Mouse (Mus musculus) embryonic facial prominence, embryonic 12.5 days (tissue): ENCODE measurements around the gene Gbgt1. TPM values are rescaled to one million over a fixed set of nuclear protein-coding genes. Genes with fewer than 3 reads are reported as not detected.
"Not testable (repeated sequence)": the region's sequence is repeated elsewhere in the genome, so short reads cannot be mapped to it uniquely, and the experiment has no call there.

ENCODE experiments used
- ATAC-seq: fragments of 200-750 bp; cut with Nextera tagmentation; 2 replicates; pipeline ENCODE4 v1.8.0; 2017; ENCODE audit not compliant: insufficient number of reproducible peaks, insufficient read depth, low FRiP score, low TSS enrichment
- H3K27ac ChIP-seq: fragments of 300-500 bp; sonication (generic); 2 replicates; pipeline ENCODE4 v1.5.1; 2016; ENCODE audit warnings: mild to moderate bottlenecking
- H3K27me3 ChIP-seq: fragments of 300-500 bp; sonication (generic); 2 replicates; pipeline ENCODE4 v1.6.1; 2016; ENCODE audit warnings: mild to moderate bottlenecking, moderate library complexity
- H3K36me3 ChIP-seq: fragments of 300-500 bp; sonication (generic); 2 replicates; pipeline ENCODE4 v1.6.1; 2016; ENCODE audit warnings: mild to moderate bottlenecking
- H3K4me1 ChIP-seq: fragments of 300-500 bp; sonication (generic); 2 replicates; pipeline ENCODE4 v1.6.1; 2016
- H3K4me2 ChIP-seq: fragments of 300-500 bp; sonication (generic); replicated peaks from 2 replicates; pipeline ENCODE4 v1.6.1; 2016; ENCODE audit warnings: mild to moderate bottlenecking, moderate library complexity
- H3K4me3 ChIP-seq: fragments of 300-500 bp; sonication (generic); 2 replicates; pipeline ENCODE4 v1.5.1; 2016; ENCODE audit warnings: mild to moderate bottlenecking
- H3K9ac ChIP-seq: fragments of 300-500 bp; sonication (generic); 2 replicates; pipeline ENCODE4 v1.6.1; 2016; ENCODE audit warnings: mild to moderate bottlenecking, moderate library complexity
- H3K9me3 ChIP-seq: fragments of 300-500 bp; sonication (generic); 2 replicates; pipeline ENCODE4 v1.6.1; 2016; ENCODE audit warnings: mild to moderate bottlenecking, moderate library complexity
- WGBS: fragments of 180-500 bp; shearing (Covaris S2); methylation state at CpG from one replicate; pipeline ENCODE4 v1.1.7; 2016; 5-methylcytosine and 5-hydroxymethylcytosine counted together
- polyA plus RNA-seq: library from polyadenylated mRNA; unstranded; fragments of >200 nt; fragmentation: Nextera tagmentation; extraction: Ambion mirVana; gene quantifications from 2 replicates; pipeline ENCODE4 v1.2.1, GENCODE M21; 2016

Gene Gbgt1
- polyA plus RNA-seq, 1 experiment from 2014 or later: 0.36 TPM

DNA sequence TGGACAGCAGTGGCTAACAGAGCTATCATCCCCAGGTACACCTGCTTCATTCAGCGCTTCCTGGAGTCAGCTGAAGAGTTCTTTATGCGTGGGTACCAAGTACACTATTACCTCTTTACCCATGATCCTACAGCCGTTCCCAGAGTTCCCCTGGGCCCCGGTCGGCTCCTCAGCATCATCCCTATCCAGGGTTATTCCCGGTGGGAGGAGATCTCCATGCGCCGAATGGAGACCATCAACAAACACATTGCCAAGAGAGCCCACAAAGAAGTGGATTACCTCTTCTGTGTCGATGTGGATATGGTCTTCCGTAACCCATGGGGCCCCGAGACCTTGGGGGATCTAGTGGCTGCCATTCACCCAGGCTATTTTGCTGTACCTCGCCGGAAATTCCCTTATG, 8.0 kb downstream of the Gbgt1 start:
- Histone ChIP-seq H3K4me3 (no peak overlapping the region), H3K27me3 (no peaks in the 10 kb centered on the region), H3K36me3 (no peaks in the 10 kb centered on the region), H3K9me3 (no peaks in the 10 kb centered on the region), H3K4me2 (no peak overlapping the region), H3K9ac (no peak overlapping the region), H3K4me1 (no peaks in the 10 kb centered on the region), H3K27ac (no peak overlapping the region)
- no peak for ATAC-seq
- WGBS: 90% methylated on average over 13 of the region's 13 CpGs

DNA sequence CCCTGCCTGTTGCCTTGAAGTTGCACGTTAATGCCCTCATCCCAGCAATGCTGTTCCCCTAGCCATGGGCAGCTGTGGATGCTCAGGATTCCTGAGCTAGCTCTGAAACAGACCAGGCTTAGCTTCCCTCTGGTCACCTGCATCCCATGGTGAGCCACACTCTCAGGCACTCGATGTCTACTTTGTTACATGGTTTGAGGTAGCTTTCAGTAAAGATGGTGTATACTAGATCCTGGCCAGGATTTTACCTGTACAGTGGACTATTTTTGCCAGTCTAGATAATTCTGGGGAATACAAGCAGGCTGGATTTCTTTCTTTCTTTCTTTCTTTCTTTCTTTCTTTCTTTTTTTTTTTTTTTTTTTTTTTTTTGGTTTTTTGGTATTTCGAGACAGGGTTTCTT, 9.1 kb downstream of the Gbgt1 start, which contains the start of gene Gm10134:
TSS of gene Gm10134 (plus strand) at position 301 of the 400 bp plus-strand sequence.
- H3K4me2 ChIP-seq: no peak within 1 kb of the TSS
- no peak for ATAC-seq
- H3K27ac ChIP-seq: no peak within 1 kb of the TSS
- no peaks in the 10 kb centered on the region for H3K36me3 ChIP-seq
- no peak within 1 kb of the TSS for H3K4me3 ChIP-seq
- H3K27me3 ChIP-seq: no peaks in the 10 kb centered on the region
- H3K4me1 ChIP-seq: no peaks in the 10 kb centered on the region
- no peak within 1 kb of the TSS for H3K9ac ChIP-seq
- 82% methylated on average over 3 of the region's 3 CpGs for WGBS
- H3K9me3 ChIP-seq: no peaks in the 10 kb centered on the region

DNA sequence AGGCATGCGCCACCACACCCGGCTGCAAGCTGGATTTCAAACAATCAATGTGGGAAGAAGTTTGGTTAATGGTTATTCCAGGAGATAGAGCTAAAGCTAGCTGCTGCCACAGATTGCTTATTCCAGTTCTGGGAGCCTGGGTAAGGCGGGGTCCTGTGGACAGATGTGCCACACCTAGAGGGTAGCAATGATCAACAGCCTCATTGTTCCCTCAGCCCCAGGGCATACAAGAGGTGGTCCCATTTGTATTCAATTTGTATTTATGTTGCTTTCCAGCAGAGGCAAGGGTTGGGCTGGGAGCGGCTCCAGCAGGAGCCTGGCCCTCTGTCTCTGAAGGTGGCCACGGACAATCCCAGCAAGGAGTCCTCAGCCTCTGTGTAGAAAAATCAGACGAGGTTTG, 9.6 kb downstream of the Gbgt1 start:
- H3K4me3 ChIP-seq: no peak overlapping the region
- H3K4me1 ChIP-seq: no peaks in the 10 kb centered on the region
- H3K27me3 ChIP-seq: no peaks in the 10 kb centered on the region
- no peak overlapping the region for H3K27ac ChIP-seq
- H3K9me3 ChIP-seq: no peaks in the 10 kb centered on the region
- WGBS: 78% methylated on average over 6 of the region's 6 CpGs
- H3K9ac ChIP-seq: no peak overlapping the region
- ATAC-seq: no peak
- no peaks in the 10 kb centered on the region for H3K36me3 ChIP-seq
- H3K4me2 ChIP-seq: no peak overlapping the region

DNA sequence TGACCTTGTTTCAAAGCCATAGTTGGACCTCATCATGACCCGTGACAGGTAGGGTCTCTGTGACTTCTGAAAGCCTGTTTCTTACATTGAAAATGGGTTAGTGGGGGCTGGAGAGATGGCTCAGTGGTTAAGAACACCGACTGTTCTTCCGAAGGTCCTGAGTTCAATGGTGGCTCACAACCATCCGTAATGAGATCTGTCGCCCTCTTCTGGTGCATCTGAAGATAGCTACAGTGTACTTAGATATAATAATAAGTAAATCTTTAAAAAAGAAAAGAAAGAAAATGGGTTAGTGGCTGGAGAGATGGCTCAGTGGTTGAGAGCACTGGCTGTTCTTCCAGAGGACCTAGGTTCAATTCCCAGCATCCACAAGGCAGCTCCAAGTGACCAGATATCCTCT, 14.9 kb downstream of the Gbgt1 start:
- WGBS: 48% methylated on average over 5 of the region's 5 CpGs
- not testable (repeated sequence) for H3K36me3 ChIP-seq, H3K9ac ChIP-seq, H3K4me2 ChIP-seq, H3K27ac ChIP-seq, H3K9me3 ChIP-seq, ATAC-seq, H3K4me3 ChIP-seq, H3K27me3 ChIP-seq
- H3K4me1 ChIP-seq: peaks cover 12% of the 10 kb centered on the region

DNA sequence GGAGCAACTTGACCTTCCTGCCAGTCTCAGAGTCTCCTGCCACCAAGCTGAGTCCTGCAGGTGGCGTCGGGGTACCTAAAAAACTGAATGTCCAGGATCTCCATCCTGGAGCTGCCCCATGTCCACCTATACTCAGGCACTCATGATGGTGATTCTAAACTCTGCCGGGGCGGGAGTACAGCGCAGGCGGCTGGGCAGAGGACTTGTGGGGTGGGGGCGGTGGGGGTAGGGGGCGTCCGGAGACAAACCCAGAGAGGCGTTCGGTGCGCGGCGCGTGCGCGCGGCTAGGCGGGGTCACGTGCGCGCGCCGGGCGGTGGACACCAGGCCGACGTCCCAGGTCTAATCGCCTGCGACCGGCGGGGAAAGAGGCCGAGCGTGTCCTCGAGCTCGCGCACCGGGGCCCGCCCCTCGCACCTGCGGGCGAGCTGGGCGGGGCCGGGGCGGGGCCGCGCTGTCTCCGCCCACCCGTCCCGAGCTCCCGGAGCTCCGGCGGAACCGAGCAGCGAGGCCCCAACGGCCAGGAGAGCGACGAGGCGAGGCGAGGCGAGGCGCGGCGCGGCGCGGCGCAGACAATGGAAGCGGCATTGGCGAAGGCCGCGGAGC, 16.2 kb downstream of the Gbgt1 start, which contains the start of gene Ralgds:
TSS of gene Ralgds (plus strand) at position 328 of the 604 bp plus-strand sequence.
- H3K27ac ChIP-seq: peak within 1 kb of the TSS; percentile 54
- H3K4me2 ChIP-seq: peak within 1 kb of the TSS; percentile 90
- peak within 1 kb of the TSS; percentile 76 for H3K4me3 ChIP-seq
- H3K9ac ChIP-seq: peak within 1 kb of the TSS; percentile 81
- under 1% methylated on average over 56 of the region's 71 CpGs for WGBS
- H3K9me3 ChIP-seq: no peaks in the 10 kb centered on the region
- peaks cover 17% of the 10 kb centered on the region for H3K4me1 ChIP-seq
- no peak for ATAC-seq
- H3K36me3 ChIP-seq: 0 out of 2 replicates have a peak, but pooled peaks cover 2% of the 10 kb centered on the region
- H3K27me3 ChIP-seq: no peaks in the 10 kb centered on the region

DNA sequence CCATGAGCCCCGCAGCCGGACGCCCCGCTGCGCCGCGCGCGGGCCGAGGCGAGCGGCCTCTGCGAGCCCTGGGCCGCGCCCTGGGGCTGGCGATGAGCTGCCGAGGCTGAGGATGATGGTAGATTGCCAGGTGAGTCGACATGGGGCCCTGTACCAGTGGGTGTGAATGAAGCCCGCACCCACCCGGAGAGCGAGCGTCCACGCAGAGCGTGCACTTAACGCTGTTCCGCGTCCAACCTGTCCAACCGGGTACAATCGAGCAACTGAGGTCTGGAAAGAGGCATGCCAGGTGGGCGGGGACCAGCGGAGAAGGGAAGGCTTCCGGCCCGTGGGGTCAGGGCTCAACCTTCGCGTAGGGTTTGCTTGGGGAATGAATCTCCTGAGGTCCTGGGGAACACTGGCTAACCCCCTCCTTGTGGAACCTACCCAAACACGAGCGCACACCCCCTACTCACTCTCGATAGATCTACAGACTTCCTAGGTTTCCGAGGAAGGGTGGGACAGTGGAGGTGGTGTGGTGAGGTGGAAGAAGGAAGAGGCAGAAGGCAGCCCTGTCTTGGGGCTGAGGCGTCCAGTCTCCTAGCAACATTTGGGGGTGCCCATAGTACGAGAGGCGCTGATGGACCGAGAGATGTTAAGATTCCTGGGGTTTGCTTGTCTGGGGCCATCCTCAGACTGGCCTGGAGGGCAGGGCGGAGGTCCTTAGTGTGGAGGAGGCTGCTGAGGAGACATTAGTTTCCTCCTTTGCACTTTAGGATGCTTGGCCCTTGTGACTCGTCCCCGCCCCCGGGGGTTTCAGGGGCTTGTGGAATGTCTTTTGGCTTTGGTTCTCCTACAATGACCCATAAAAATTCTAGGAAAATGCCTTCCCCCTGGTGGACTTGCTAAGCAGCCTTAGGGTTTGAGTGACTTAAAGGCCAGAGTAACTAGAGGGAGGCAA, 17.0 kb downstream of the Gbgt1 start:
- Histone ChIP-seq H3K27ac (peak overlapping the region; percentile 54), H3K27me3 (no peaks in the 10 kb centered on the region), H3K9ac (peak overlapping the region; percentile 81), H3K4me1 (peaks cover 17% of the 10 kb centered on the region), H3K4me2 (peak overlapping the region; percentile 90), H3K36me3 (0 out of 2 replicates have a peak, but pooled peaks cover 2% of the 10 kb centered on the region), H3K4me3 (peak overlapping the region; percentile 76), H3K9me3 (no peaks in the 10 kb centered on the region)
- 0 out of 2 replicates have a peak, but pooled peaks have one; percentile 19 for ATAC-seq
- 9% methylated on average over 46 of the region's 47 CpGs for WGBS

DNA sequence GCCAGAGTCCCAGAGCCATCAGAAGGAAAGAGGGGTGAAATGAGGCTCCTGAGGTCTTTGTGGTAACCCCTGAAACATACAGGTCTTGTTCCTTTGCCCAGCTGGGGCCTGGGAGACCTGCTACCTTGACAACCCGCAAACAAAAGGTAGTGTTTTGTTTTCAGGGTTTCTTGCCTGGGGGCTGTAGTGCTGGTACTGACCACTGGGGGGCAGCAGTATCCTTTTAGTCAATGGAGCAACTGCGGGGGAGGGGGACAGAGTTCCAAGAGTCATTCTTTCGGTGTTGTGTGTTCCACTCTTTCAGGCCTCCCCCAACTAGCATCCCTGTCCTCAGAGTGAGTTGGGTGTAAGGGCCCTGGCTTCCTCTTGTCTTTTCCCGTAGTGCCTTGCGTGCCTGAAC, 17.8 kb downstream of the Gbgt1 start:
- H3K9ac ChIP-seq: peak overlapping the region; percentile 81
- H3K4me1 ChIP-seq: peaks cover 17% of the 10 kb centered on the region
- H3K4me2 ChIP-seq: peak overlapping the region; percentile 90
- WGBS: 21% methylated on average over 5 of the region's 5 CpGs
- no peaks in the 10 kb centered on the region for H3K9me3 ChIP-seq
- H3K36me3 ChIP-seq: 0 out of 2 replicates have a peak, but pooled peaks cover 2% of the 10 kb centered on the region
- H3K4me3 ChIP-seq: peak overlapping the region; percentile 76
- ATAC-seq: no peak
- 0 out of 2 replicates have a peak overlapping the region, but pooled peaks have one; percentile 11 for H3K27ac ChIP-seq
- no peaks in the 10 kb centered on the region for H3K27me3 ChIP-seq

DNA sequence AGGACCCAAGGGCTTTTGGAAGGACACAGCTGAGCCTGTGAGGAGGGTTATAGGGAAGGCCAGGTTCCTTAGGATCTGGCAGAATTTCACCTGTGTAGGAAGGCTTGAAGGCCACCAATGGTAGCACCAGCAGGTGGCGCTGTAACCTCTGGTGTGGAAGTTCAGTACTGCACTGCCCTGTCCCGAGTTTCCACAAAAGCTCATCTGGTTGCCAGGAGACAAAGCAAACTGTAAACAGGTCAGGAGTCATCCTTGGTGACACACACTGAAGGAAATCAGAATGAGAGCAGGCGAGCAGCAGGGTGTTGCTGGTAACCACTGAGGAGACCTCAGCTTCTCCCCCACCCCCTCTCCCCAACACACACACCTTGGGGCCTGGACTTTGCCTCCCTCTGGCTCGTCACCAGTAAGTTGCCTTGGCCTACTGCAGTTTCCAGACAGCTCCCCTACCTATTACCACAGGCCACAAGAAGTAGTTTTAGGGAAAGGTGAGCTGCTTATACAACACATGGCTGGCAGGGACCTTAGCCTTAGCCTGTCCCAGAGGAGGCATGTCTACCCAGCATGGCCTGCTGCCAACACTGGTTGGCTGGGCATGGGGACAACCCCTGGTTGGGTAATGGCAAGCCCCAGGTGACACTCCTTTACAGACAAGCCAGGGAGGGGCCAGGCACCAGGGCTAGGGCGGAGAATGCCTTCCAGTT, 20.7 kb downstream of the Gbgt1 start:
- Histone ChIP-seq H3K27me3 (no peaks in the 10 kb centered on the region), H3K27ac (no peak overlapping the region), H3K9me3 (no peaks in the 10 kb centered on the region), H3K9ac (no peak overlapping the region), H3K4me3 (no peak overlapping the region), H3K4me1 (peaks cover 17% of the 10 kb centered on the region), H3K36me3 (0 out of 2 replicates have a peak, but pooled peaks cover 7% of the 10 kb centered on the region), H3K4me2 (no peak overlapping the region)
- WGBS: 52% methylated on average over 5 of the region's 5 CpGs
- no peak for ATAC-seq

DNA sequence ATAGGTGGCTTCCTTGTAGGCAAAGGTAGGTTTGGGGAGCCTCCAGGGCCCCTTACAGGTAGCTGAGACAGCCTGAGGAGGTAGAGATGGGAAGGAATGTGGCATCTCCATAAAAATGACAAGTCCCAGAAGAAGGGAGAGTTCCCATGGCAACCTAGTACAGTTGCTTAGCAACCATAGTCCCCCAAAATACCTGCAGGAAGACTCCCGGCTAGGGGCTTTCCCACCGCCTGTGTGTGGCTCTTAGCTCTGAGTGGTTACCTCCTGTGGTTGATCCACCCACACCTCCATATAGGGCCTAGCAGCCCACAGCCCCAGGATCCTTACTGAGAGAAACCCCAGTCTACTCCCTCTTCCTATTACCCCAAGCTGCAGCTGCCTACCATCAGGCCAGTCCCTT, 21.5 kb downstream of the Gbgt1 start:
- no peak overlapping the region for H3K4me3 ChIP-seq
- H3K36me3 ChIP-seq: 0 out of 2 replicates have a peak, but pooled peaks cover 11% of the 10 kb centered on the region
- H3K4me1 ChIP-seq: peaks cover 17% of the 10 kb centered on the region
- ATAC-seq: no peak
- no peak overlapping the region for H3K4me2 ChIP-seq
- no peaks in the 10 kb centered on the region for H3K9me3 ChIP-seq
- no peak overlapping the region for H3K9ac ChIP-seq
- no peaks in the 10 kb centered on the region for H3K27me3 ChIP-seq
- 40% methylated on average over 2 of the region's 2 CpGs for WGBS
- no peak overlapping the region for H3K27ac ChIP-seq

DNA sequence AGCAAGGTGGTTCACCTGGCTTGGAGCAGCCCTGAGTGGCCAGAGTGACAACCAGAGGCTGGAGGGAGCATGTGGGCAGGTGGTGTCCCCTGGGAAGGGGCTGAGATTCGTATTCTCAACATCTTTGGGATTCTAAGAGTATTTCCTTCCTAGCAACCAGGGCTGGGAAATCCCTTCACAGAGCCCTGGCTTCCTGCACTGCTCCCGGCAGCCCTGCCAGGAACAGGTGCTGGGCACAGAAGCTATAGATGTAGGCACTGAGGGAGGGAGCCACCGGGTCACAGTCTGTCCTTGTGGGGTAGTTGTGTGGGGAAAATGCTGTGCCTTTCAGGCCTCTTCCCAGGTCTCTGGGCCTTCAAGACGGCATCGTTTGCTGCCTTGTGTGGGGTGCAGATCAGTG, 23.9 kb downstream of the Gbgt1 start:
- WGBS: 70% methylated on average over 5 of the region's 5 CpGs
- Histone ChIP-seq H3K27me3 (no peaks in the 10 kb centered on the region), H3K4me1 (peaks cover 18% of the 10 kb centered on the region), H3K36me3 (0 out of 2 replicates have a peak, but pooled peaks cover 11% of the 10 kb centered on the region), H3K4me3 (no peak overlapping the region), H3K27ac (no peak overlapping the region), H3K9ac (no peak overlapping the region), H3K4me2 (no peak overlapping the region), H3K9me3 (no peaks in the 10 kb centered on the region)
- no peak for ATAC-seq

DNA sequence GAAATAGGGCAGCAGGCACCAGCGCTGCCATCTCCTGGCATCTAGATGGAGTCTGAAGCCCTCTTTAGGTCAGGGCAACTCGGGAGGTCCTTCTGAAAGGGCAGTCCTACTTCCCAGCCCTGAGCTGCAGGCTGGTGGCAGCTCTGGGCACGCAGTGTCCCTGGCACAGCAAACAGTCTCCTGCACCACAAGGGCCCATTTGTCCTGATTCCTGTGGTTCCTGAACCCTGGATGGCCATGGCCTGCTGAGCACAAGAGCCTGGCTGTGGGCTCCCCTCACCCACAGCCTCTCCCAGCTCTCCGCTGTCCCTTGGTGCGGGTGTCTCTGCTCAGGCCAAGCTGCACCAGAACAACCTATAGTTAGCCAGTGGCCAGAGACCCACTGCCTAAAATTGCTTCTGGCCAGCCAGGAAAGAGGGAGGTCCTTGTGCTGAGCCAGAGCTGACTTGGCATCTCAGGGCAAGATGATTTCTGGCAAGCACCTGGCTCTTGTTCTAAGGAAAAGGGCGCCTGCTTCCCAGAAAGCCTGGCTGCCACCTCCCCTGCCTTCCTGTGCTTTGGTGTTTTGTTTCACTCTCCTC, 25.0 kb downstream of the Gbgt1 start:
- Histone ChIP-seq H3K4me1 (peaks cover 29% of the 10 kb centered on the region), H3K4me2 (no peak overlapping the region), H3K36me3 (0 out of 2 replicates have a peak, but pooled peaks cover 11% of the 10 kb centered on the region), H3K27ac (no peak overlapping the region), H3K9ac (no peak overlapping the region), H3K4me3 (no peak overlapping the region), H3K9me3 (no peaks in the 10 kb centered on the region), H3K27me3 (no peaks in the 10 kb centered on the region)
- ATAC-seq: no peak
- 72% methylated on average over 6 of the region's 6 CpGs for WGBS
